Mouse (Mus musculus) embryonic fibroblast, embryonic 13.5 days (primary cell): ENCODE measurements around the gene Rab3a. TPM values are rescaled to one million over a fixed set of nuclear protein-coding genes. Genes with fewer than 3 reads are reported as not detected.
A peak's percentile ranks its signal among the peaks of the same experiment; 100 is the strongest.

Experiments
- H3K27ac ChIP-seq: 2 replicates; pipeline ENCODE4 v1.5.1; 2012; ENCODE audit warnings: low read length, control low read depth, inconsistent platforms; ENCODE audit not compliant: insufficient read depth
- H3K4me1 ChIP-seq: 2 replicates; pipeline ENCODE4 v1.6.1; 2011; ENCODE audit warnings: low read length; ENCODE audit not compliant: control insufficient read depth, insufficient read depth
- H3K4me3 ChIP-seq: 2 replicates; pipeline ENCODE4 v1.5.1; 2011; ENCODE audit warnings: mild to moderate bottlenecking, control low read depth, low read length; ENCODE audit not compliant: insufficient read depth
- CTCF ChIP-seq: IDR thresholded peaks from 2 replicates; pipeline ENCODE4 v1.5.1; 2011; ENCODE audit warnings: mild to moderate bottlenecking, control low read depth, low read length, moderate library complexity, borderline replicate concordance; ENCODE audit not compliant: insufficient read depth
- POLR2A ChIP-seq: IDR thresholded peaks from 2 replicates; pipeline ENCODE4 v1.6.1; 2011; ENCODE audit warnings: low read depth, mild to moderate bottlenecking, control low read depth, low read length, moderate library complexity
- polyA plus RNA-seq: library from polyadenylated mRNA; stranded (reverse); fragments of >200 nt; gene quantifications from 2 replicates; pipeline ENCODE4 v1.2.4, GENCODE M21; 2011; ENCODE audit warnings: low read depth; ENCODE audit not compliant: missing spikeins, insufficient read length

Gene Rab3a
- polyA plus RNA-seq, 1 experiment = 8.6 TPM

- Histone ChIP-seq H3K27ac (no peak overlapping the region), H3K4me3 (no peak overlapping the region), H3K4me1 (peaks cover 13% of the 10 kb centered on the region)
- TF ChIP-seq CTCF (no peak), POLR2A (no peak)
Measured at GRCm38 (mm10) chr8:70772075-70772474, 17.6 kb downstream of the Rab3a start.

GRCm38 (mm10) chr8:70772890-70773289 is 18.4 kb downstream of the Rab3a start:
- Histone ChIP-seq H3K4me3 (no peak overlapping the region), H3K4me1 (peaks cover 12% of the 10 kb centered on the region; the same call in 1 of the 2 replicates), H3K27ac (no peak overlapping the region)
- TF ChIP-seq POLR2A = no peak
- no peak for TF ChIP-seq CTCF

GRCm38 (mm10) chr8:70773410-70773809 is 18.9 kb downstream of the Rab3a start:
- peaks cover 12% of the 10 kb centered on the region; the same call in 1 of the 2 replicates for H3K4me1 ChIP-seq
- H3K27ac ChIP-seq = peak overlapping the region; percentile 39; the same call in 1 of the 2 replicates
- TF ChIP-seq POLR2A (no peak), CTCF (no peak)
- H3K4me3 ChIP-seq = no peak overlapping the region

- peak overlapping the region; percentile 39 for H3K27ac ChIP-seq
- TF ChIP-seq CTCF (no peak), POLR2A (no peak)
- H3K4me1 ChIP-seq = peaks cover 12% of the 10 kb centered on the region; the same call in 1 of the 2 replicates
- H3K4me3 ChIP-seq = no peak overlapping the region
Measured at GRCm38 (mm10) chr8:70773833-70774232, 19.4 kb downstream of the Rab3a start.

DNA sequence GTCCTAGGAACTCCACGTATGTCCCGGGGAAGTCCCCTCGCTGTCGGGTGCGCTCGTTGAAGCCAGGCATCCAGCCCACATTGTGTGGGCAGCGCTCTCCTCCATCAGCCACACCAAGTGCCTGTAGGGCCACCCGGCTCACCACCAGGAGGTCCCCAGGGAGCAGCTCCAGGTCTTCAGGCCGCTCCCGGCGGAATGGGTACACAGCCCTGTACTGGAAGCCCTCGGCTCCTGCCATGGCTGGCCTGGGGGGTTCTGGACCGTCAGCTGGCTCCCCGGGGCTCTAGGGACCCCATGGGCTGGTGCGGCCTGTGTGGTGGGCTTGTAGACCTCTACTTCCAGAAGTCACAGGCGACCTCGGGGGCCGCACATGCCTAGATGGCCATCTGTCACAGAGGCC is 20.3 kb downstream of the Rab3a start:
- no peak overlapping the region for H3K4me3 ChIP-seq
- no peak overlapping the region for H3K27ac ChIP-seq
- TF ChIP-seq POLR2A (no peak), CTCF (no peak)
- H3K4me1 ChIP-seq = peaks cover 12% of the 10 kb centered on the region; the same call in 1 of the 2 replicates

GRCm38 (mm10) chr8:70775227-70775626 is 20.7 kb downstream of the Rab3a start:
- H3K4me1 ChIP-seq = peaks cover 12% of the 10 kb centered on the region; the same call in 1 of the 2 replicates
- H3K4me3 ChIP-seq = peak overlapping the region; percentile 78
- no peak for TF ChIP-seq CTCF
- TF ChIP-seq POLR2A = no peak
- no peak overlapping the region for H3K27ac ChIP-seq

- no peak for TF ChIP-seq POLR2A
- TF ChIP-seq CTCF = no peak
- Histone ChIP-seq H3K4me1 (peaks cover 12% of the 10 kb centered on the region; the same call in 1 of the 2 replicates), H3K4me3 (peak overlapping the region; percentile 78), H3K27ac (peak overlapping the region; percentile 38)
Measured at GRCm38 (mm10) chr8:70775851-70776495, 21.5 kb downstream of the Rab3a start.

DNA sequence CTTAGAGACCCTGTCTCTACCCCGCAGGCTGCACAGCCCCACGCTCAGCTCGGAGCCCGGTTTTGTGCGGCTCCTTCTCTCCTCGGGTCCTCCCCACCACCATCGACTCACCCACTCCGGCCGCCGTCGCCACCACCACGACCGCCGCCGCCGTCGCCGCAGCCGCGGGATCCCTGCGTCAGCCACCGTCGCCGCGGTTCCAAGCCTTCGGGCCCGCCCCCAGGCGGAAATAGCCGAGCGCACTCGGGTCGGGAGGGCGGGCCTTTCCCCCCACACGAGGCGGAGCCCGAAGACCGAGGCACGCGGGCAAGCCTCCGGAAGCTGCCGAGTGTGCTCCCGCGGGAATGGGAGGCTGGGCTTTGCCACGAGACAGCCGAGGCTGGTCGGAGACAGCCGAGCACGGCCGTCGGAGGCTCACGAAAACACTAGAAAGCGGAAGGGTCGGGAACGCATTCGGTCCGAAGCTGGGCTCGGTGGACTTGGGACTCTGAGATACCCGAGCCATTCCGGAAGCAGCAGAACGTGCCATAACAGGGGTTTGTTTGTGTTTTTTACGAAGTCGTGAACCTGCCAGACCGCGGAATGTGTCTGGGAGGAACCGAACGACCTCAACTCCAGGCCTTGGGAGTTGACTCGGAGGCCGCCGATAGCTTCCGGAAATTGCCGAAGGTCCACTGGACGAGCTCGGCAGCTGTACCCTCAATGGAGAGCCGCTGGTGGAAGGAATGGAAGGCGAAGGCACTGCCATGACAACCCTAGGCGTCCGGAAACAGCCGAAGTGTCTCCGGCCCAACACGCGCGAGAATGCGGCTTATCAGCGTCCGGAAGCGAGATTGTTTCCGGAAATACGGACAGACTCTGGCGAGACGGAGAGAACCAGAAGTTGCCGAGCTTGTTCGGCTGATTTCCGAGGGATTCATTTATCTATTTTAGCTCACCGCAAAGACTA is 22.3 kb downstream of the Rab3a start, which contains the start of gene Pik3r2:
Gene Pik3r2, minus strand, starts transcription at position 218 of the 949 bp plus-strand sequence.
- Histone ChIP-seq H3K27ac (peak within 1 kb of the TSS; percentile 97), H3K4me3 (peak within 1 kb of the TSS; percentile 81), H3K4me1 (peaks cover 12% of the 10 kb centered on the region; the same call in 1 of the 2 replicates)
- TF ChIP-seq POLR2A = peak; percentile 79
- TF ChIP-seq CTCF = no peak

- Histone ChIP-seq H3K4me1 (0 out of 2 replicates have a peak, but pooled peaks cover 5% of the 10 kb centered on the region), H3K4me3 (no peak overlapping the region), H3K27ac (no peak overlapping the region)
- no peak for TF ChIP-seq CTCF
- TF ChIP-seq POLR2A = no peak
Measured at GRCm38 (mm10) chr8:70780093-70780492, 25.6 kb downstream of the Rab3a start.

DNA sequence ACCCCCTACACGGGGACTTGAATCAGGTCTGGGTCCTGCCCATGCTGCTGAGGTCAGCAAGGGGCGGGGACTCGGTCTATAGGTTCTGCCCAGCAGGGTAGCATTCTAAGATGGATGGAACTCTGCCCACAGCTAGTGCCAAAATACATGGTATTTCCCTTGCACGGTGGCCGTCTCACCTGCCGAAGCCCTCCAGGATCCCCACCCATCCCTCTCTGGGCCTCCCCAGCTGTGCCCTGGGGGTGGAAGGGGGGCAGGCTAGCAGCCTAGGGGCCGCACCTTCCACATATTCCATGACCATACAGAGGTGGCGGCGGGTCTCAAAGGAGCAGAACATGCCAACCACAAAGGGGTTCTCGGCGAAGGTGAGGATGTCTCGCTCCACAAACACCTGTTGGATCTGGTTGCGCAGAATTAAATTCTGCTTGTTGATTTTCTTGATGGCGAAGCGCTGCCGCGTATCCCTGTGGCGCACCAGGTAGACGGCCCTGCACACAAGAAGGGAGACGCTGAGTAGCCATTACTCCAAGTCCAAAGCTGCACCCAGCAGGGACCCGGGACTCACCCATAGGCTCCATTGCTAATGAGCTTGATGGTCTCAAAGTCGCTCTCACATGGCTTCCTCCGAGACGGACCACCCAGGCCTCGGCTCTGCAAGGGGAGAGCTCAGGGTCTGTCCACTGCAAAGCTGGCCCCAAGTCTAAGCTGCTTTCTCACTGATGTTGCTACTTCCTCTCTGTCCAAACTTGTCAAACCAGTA is 32.0 kb downstream of the Rab3a start:
- Histone ChIP-seq H3K27ac (no peak overlapping the region), H3K4me1 (no peaks in the 10 kb centered on the region), H3K4me3 (no peak overlapping the region)
- no peak for TF ChIP-seq CTCF
- no peak for TF ChIP-seq POLR2A
